Mouse (Mus musculus): ENCODE results near the gene Cort.
"Not testable (repeated sequence)": the region's sequence is repeated elsewhere in the genome, so short reads cannot be mapped to it uniquely, and the experiment has no call there.

The Cort gene

DNA sequence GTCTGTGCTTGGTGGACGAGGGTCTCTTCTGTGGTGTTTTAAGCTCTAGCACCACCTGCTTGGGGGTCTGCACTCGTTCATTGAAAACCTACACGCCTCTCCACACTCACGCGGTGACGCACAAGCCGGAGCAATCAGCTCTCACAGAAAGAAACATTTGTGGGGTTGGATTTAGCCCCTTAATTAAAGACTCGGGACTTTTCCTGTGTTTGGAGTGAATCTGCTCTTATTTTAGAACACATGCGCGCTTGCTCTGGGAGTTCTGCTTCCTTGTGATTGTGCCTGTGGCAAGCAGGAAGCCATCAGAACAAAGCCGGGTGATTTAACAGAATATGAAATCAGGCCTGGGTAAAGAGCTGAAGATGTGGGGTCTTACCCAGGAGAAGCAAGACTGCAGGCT, at the start of gene Cort:
TSS of gene Cort (minus strand) at position 101 of the 400 bp plus-strand sequence.
- DNase-seq (ENCODE audit: low spot score), result no peak

DNA sequence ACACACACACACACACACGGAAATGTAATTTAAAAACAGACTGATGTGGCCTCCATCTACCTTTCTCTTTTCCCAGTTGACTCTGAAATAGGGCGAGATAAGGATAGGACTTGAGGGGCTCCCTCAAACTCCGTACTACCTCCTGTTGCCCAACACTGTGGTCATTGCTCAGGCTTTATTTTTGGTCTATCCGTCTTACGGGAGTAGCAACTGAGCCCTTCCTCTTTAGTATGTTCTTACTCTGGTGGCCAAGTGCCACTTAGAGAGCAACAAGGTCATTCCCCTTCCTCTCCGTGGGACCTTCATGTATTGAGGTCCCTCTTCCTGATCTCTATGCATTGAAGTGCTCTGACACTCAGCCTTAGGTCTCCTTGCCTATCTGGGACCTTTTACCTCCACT, 47.1 kb upstream of the Cort start:
- no peak for DNase-seq (ENCODE audit: low spot score)

DNA sequence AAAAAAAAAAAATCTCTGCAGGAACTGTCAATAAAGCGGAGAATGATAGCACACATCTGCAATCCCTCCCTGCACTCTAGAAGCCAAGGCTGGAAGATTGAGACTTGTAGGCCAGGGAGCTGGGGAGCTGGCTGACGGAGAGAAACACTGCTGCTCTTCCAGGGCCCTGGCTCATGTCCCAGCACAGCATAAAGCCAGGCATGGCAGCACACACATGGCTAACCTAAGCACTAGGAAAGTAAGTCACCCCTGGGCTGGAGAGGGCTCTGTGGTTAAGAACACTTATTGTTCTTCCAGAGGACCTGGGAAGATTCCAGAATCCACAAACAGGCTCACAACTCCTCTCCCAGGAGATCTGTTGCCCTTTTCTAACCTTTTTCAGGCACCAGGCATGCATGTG, 46.1 kb upstream of the Cort start:
- no peak for DNase-seq (ENCODE audit: low spot score)

DNA sequence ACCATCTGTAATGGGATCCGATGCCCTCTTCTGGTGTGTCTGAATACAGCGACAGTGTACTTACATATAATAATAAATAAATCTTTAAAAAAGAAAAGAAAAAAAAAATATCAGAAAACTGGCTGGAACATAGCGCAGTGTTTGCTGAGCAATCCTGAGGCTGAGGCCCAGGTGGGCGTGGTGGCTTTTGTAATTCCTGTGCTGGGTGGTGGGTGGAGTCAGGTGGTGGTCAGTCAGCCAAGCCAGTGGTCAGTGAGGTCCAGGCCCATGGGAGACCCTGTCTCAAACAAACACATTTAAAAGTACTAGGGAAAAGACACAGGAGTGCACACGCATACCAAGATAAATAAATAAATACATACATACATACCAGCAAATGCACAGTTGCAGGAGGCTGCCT, 45.5 kb upstream of the Cort start:
- DNase-seq (ENCODE audit: low spot score), result no peak

DNA sequence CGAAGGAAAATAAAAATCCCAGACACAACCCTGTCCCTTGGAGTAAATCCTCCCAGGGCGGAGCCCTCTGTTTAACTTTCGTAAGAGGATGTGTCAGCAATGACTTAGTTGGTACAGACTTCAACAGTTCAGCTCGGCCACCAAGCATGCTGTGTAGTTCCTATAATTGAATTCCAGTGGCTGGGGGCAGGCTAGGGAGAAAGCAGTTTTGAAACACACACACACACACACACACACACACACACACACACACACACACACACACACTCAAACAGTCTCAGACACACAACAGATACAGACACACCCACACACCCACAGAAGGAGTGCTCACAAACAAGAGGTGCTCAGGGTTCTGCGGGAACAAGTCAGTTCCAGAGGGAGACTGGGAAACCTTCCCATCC, 45.0 kb upstream of the Cort start:
- DNase-seq (ENCODE audit: low spot score), result no peak

DNA sequence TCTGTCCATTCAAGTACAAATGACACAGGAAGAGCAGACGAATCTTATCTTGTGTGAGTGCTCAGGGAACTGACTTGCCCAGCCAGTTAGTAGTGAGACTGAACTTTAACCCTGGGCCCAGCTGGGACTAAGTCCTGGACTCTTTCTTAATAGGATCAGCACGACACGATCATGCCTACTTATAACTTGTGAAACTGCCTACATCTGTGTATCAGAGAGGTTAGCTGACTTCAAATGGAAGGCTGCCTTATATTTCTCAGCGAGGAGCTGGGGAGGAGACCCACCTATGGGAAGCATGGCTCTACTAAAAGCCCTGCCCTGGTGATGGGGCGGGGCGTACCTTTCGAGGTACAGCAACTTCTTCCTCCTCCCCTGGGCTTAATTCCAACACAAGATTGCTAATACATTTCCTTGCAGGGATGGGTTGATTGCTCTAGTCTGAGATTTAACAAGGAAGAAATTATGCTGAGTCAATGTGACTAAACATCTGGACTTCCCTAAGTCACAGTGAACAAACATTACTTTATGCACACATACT, 43.9 kb upstream of the Cort start:
- no peak for DNase-seq (ENCODE audit: low spot score)

DNA sequence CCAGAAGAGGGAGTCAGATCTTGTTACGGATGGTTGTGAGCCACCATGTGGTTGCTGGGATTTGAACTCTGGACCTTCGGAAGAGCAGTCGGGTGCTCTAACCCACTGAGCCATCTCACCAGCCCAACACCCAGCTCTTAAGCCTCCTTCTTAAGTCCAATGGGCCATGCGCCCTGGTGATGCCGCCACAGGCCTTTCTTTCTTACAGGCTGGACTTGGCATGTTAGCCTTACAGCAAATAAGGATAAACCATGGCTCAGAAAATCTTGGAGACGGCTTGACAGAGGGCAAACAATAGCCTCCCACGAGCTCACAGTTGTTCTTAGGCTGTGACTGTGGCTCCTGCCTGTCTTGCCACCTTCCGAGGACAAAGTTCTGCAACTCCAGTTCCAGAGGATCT, 43.4 kb upstream of the Cort start:
- DNase-seq (ENCODE audit: low spot score), result not testable (repeated sequence)

DNA sequence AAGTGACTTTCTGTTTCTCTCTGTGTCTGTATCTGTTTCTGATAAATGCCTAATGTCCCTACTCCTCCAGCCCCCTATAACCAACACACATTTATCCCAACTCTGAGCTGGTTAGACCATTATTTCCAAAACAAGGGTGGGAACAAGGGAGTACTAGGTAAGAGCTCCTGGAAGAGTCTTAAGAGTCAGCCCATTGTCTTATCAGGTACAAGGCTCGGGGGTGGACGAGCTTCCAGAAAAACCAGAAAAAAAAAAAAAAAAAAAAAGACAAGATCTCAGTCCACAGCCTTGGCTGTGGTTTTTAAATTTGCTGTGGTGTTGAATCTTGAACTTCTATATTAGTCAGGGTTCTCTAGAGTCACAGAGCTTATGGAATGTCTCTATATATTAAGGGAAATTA, 41.5 kb upstream of the Cort start:
- no peak for DNase-seq (ENCODE audit: low spot score)

DNA sequence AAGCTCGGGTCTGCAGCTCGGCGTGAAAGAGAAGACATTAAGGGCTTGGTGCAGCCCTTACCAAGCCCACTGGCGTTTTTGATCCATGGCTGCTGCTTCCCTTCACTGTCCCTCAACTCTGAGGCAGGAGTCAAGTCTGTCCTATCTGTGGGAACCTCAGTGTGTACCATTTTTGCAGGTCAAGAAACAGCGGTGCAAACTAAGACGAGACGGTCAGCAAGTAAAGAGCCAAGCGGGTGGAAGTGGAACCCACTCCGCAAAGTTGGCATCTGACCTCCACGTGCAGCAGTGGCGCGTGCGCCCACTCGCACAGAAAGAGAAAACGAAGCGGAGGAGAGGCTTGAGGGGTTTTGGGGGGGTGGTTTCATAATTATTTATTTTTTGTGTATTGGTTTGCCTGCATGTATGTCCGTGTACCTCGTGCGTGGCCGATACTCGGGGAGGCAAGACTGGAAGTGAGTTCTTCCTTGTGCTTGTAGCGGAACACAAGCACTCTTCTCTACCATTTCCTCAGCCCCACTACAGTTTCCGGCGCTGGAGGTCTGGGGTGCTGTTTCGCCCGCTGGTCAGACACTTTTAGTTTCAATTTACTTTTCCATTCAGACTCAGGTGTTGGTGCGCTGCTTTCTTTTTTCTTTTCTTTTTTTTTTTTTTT, 40.5 kb upstream of the Cort start:
- peak; percentile 47 for DNase-seq (ENCODE audit: low spot score)

DNA sequence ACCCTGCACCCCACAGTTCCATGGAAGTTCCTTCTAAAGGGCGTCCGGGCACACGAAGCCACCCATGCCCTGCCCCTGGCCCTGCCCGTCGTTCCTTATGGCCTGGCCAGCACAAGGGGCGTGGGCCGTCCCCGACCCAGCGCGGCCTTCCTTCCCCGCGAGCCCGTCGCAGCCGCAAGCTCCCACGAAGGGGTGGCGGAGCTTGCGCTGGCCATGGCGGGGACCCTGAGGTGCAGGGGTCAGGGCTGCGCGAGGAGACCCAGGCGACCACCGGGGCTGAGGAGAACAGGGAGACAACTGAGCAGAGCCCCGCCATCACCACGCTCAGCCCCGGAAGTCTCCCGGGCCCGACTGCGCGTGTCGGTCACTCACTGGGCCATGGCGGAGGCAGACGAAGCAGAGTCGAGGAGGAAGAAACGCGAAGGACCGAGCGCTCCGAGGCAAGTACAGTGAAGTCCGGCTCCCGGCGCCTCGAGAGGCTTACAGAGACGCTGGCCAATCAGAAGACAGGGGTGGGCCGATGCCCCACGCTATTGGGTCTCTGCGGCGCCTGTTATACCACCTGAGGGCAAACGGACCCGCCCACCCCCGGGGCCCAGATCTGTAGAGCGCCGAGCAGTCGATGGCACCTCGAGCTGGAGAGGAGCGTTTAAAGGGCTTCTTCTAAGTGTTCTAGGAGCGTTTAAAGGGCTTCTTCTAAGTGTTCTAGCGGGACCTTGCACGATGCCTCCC, 39.8 kb upstream of the Cort start, which contains the start of gene Pgd:
TSS of gene Pgd (minus strand) at position 557 of the 732 bp plus-strand sequence.
- DNase-seq (ENCODE audit: low spot score), result peak; percentile 88

DNA sequence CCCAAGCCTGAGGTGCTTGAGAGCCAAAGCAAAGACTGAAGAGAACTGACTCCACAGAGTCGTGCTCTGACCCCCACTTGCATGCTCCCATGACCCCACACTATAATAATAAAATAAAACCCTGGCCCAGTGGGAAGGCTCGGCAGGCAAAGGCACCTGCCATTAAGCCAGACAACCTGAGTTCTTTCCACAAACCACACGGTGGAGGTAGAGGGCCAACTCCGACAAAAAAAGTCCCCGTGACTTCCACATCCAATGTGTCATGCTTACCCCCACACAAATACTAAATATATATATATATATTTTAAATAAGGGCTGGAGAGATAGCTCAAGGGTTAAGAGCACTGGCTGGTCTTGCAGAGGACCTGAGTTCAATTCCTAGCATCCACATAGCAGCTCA, 37.6 kb upstream of the Cort start:
- no peak for DNase-seq (ENCODE audit: low spot score)

DNA sequence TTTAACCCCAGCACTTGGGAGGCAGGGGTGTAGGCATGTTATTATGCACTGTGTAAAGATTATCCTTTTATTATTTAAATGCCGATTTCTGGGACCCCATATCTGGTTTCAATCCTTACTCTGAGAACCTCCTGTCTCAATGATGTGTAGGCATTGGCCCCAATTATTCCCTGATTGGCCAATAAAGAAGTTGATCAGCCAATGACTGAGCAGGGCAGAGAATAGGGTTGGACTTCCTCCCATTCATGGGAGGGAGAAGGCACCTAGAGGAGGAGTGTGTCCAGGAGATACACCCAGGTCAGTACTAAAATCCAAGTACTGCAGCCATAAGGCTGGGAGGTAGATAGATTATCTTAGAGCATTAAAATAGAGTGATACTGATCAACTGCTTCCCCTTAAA, 36.6 kb upstream of the Cort start:
- DNase-seq (ENCODE audit: low spot score), result no peak

DNA sequence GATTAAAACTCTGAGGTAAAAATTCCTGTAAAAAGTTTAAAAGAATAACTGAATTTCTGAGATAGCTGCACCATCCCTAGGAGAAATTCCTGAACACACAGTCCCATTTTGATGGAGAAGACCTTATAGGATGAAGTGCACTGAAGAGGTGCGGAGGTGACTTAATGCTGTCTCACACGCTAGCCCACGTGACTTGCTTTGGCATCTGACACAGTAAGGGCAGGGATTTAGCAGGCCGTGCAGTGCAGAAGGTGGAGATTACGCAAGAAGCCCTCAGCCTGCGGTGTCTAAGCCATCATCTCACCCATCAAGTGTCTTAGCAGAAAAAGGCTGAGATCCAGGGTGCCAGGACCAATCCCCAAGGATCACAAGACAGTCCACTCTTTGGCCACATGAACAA, 34.6 kb upstream of the Cort start:
- no peak for DNase-seq (ENCODE audit: low spot score)

DNA sequence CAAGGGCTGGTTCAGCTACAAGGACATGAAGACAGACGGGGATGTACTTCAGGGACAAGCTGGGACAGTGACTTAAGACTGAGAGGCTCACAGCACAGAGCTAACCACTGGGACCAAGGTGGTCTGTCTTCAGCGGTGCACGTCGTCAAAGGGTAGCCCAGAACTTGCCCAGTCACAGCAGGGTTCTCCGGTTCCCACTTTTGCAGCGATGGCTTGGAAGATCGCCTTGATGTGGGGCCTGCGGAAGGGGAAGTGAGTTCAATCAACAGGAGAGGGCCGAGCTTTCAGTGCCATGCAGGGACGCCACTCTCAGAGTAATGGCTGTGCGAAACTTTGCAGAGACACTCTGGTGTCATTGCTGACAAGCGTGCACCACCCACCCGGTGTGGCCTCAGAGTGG, 33.3 kb upstream of the Cort start:
- DNase-seq (ENCODE audit: low spot score), result no peak

DNA sequence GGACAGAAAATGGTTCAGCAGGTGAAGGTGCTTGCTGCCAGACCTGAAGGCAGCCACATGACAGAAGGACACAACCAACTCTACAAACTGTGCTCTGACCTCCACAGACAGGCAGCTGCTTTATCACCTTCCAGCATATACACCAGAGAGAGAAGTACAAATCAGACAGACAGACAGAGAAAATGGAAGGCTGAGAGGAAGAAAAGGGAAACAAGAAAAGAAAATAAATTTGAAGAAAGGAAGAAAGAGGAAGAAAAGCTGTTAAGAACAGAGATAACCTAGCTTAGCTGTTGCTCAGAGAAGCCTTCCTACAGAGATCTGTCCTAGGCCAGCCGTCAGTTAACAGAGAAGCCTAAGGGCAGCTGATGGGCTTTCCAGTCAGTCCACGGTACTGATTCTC, 32.6 kb upstream of the Cort start:
- DNase-seq (ENCODE audit: low spot score), result no peak

DNA sequence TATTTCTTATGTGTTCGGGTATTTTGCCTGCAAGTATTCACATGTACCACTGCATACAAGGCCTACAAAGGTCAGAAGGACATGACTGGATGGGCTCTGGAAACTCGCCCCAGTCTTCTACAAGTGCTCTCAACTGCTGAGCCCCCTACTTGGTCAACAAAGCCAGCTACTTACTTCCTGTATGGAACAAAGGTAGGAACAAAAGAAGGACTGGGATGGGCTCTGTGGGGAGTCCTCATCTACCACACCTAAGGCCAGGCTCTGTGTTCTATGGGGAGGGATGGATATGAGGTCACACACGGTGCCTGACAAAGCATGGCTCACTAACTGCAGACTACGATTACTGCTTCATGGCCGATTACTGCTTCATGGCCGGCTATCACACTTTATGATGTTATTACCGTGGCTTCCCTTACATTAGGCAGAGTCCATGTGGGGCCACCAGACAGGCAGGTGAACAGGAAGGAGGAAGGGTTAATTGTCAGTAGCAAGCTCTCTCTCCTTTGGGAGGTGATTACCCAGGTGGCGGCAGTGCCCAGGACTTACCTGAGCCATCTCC, 30.9 kb upstream of the Cort start:
- DNase-seq (ENCODE audit: low spot score), result no peak

DNA sequence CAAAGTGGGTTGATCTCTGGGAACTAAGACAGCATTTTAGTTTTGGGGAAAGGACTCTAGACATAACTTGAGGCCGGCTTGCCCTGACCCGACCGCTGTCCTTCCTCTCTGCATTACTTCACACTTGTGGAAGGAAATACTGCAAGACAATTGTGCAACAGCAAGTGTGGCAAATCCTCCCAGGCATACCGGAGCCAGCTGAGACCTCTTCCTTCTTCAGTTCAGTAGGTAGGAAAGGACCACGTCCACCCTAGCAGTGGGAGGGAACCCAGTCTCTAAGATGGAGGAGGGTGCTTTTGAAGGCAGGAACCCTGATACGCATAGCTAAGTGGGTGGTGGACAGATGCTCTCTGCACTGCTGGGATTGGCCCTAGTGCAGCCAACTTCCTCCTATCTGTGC, 29.1 kb upstream of the Cort start:
- DNase-seq (ENCODE audit: low spot score), result no peak

DNA sequence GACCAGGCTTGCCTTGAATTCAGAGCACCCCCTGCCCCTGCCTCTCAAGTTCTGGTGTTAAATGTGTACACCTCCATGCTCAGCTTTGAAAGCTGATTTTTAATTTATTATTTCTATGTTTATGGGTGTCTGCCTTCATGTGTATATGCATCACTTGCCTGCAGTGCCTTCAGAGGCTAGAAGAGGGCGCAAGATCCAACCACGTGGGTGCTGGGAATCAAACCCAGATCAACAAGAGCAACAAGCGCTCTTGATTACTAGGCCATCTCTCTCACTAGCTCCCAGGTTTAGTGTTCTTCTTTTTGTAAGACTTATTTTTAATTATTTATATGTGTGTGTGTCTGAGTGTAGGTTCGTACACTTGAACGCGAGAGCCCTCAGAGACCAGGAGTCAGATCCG, 28.3 kb upstream of the Cort start:
- no peak for DNase-seq (ENCODE audit: low spot score)

DNA sequence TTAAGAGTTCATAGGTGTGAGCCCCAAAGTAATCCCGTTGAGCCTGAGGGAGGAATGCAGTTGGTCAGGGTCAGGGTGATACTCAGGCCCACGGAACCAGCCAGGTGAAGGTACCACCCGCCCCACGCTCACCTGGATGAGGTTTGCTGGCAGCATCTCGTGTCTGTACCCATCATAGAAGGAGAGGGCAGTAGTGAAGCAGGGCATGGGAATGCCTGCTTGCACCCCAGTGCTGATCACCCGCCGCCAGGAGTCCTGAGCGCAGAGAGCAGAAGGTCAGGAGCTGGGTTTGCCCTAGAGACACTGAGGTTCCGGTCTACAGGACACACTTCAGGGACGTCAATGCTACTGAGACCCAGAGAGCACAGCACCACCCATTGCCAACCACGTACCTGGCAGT, 24.2 kb upstream of the Cort start:
- DNase-seq (ENCODE audit: low spot score), result no peak

DNA sequence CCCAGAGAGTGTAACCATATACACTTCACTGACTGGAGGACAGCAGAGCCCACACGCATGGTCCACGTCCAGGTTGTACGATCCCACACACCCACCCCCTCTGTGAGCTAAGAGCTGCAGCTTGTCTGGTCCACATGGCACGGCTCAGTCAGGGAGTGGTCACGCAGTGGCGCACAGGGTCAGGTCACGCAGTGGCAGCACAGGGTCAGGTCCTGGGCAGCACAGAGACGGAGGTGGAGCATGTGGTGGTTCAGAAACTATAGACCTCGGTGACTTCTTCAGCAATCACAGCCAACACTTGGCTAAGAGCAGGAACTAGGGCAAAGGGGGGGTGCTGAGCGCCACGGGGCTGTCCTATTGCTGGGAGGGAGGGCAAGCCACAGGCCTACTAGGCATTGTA, 23.7 kb upstream of the Cort start:
- no peak for DNase-seq (ENCODE audit: low spot score)

DNA sequence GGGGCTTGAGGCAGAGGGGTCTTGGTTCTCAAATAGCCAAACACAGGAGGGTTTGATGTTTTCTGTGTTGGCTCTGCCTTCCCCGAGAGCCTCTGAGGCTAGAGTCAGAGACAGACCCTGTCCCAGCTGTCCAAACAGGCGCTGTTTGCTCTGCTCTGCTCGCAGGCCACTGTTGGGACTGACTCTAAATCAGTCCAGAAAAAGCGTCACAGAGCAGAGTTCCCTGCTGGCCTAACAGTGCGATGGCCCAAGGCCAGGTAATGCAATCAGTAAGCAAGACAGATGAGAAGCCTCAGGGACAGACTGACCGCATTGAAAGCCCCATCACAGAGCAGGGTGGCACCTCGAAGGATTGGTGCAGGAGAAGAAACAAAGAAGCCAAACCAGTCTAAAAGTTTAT, 23.0 kb upstream of the Cort start:
- DNase-seq (ENCODE audit: low spot score), result no peak

DNA sequence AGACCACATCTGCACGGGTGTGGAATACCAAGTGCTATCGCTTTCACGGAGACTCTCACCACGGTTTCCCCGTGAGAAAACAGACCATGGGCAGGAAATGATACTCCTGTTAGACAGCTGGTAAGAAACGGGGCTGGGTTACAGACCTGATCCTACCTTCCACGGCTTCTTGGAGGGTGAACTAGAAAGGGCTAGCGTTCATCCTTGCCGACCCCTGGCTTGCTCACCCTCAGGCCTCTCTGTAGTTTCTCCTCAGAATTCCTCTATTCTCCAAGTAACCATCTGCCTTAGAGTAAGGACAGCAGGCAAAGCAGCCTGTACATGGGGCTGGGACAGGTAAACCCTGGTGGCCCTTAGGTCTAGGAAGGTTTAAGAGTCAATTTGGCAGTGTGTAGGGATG, 22.6 kb upstream of the Cort start:
- no peak for DNase-seq (ENCODE audit: low spot score)

DNA sequence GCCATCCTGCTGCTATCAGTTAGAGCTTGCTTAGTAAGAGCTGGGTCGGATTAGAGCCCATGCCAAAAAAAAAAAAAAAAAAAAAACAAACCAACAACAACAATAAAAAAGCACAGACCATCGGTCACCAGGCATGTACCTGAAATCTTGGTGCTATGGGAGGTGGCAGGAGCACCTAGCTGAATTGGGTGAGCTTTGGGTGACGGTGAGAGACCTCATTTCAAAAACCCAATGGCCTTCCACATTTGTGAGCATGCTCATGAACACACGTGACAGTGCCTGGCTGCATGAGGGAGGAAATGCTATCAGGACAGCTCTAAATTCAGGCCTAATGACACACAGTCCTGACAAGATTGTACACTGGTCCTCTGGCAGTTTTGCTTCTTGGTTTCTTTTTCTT, 21.5 kb upstream of the Cort start:
- DNase-seq (ENCODE audit: low spot score), result no peak

All from spleen, adult 12 weeks (tissue).